22 mouse cellular contexts compared by ENCODE assay signal in the genomic region with DNA sequence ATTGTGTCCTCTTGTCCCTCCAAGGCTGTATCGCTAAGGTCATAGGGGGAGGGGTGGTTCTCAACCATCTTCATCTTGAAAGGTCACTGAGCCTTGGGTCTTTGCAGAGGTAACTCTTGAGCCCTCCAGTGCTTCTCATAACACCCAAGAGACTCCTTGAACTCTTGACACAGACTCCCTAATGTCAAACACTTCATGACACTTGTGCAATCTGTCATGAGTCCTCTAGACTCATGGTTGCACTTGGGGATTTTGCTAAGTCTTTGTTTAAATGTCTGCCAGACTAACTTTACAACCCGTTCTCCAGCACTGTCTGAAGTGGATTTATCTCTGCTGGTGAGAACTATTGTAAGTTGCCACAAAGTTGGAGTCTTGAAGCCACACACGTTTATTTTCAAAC.
"Had no signal": no experiment of that assay in that cellular context is flagged by ENCODE, and none has a peak within 500 bp of the region (broad histone marks: within the 10 kb centered on the region; RNA-seq: fewer than 3 reads in every experiment).

No protein-coding gene starts in this region.

- H3K27me3 ChIP-seq: hindbrain, embryonic 13.5 days; hindbrain, embryonic 15.5 days; intestine, embryonic 15.5 days; limb, embryonic 13.5 days; limb, embryonic 15.5 days had no signal

- H3K4me3 ChIP-seq: gastrocnemius, adult 2 months; heart, embryonic 10.5 days; heart, embryonic 12.5 days; hindbrain, embryonic 13.5 days; hindbrain, embryonic 15.5 days; intestine, embryonic 15.5 days; limb, embryonic 13.5 days; limb, embryonic 15.5 days had no signal

- ATAC-seq: hindbrain, postnatal 0 days; intestine, embryonic 15.5 days; intestine, postnatal 0 days had no signal

- H3K36me3 ChIP-seq: heart, embryonic 10.5 days; heart, embryonic 12.5 days; hindbrain, embryonic 13.5 days; hindbrain, embryonic 15.5 days; intestine, embryonic 15.5 days; limb, embryonic 13.5 days; limb, embryonic 15.5 days had no signal

- H3K4me1 ChIP-seq: heart, embryonic 10.5 days; hindbrain, embryonic 13.5 days; hindbrain, embryonic 15.5 days; limb, embryonic 15.5 days had no signal

- DNase-seq: gastrocnemius, adult 2 months; gastrocnemius, postnatal 10 days; gastrocnemius, postnatal 25 days; heart, adult 18-20 months; heart, postnatal 10 days; kidney, adult 18-20 months; kidney, adult 8-10 months; kidney, postnatal 10 days; kidney, postnatal 25 days; kidney, postnatal 4 days; layer of hippocampus, adult 9-11 months; layer of hippocampus, postnatal 36 days; left cerebral cortex, postnatal 4 days had no signal

- H3K27ac ChIP-seq: gastrocnemius, adult 2 months; heart, embryonic 10.5 days; hindbrain, embryonic 13.5 days; hindbrain, embryonic 15.5 days; hindbrain, postnatal 0 days; intestine, embryonic 15.5 days; limb, embryonic 13.5 days; limb, embryonic 15.5 days had no signal

- H3K4me2 ChIP-seq: heart, embryonic 12.5 days; hindbrain, embryonic 13.5 days; hindbrain, embryonic 15.5 days; intestine, embryonic 15.5 days; limb, embryonic 13.5 days; limb, embryonic 15.5 days had no signal

- H3K9me3 ChIP-seq: heart, embryonic 10.5 days; heart, embryonic 12.5 days; hindbrain, embryonic 13.5 days; hindbrain, embryonic 15.5 days; intestine, embryonic 15.5 days; limb, embryonic 13.5 days; limb, embryonic 15.5 days had no signal

- H3K9ac ChIP-seq: heart, embryonic 12.5 days; hindbrain, embryonic 13.5 days; hindbrain, embryonic 15.5 days; intestine, embryonic 15.5 days; limb, embryonic 13.5 days; limb, embryonic 15.5 days had no signal
